Mouse (Mus musculus) midbrain, embryonic 11.5 days (tissue): ENCODE results near the gene 4933402J07Rik. TPM values are rescaled to one million over a fixed set of nuclear protein-coding genes. Genes with fewer than 3 reads are reported as not detected.

Experiments
- ATAC-seq: fragments of 200-750 bp; cut with Nextera tagmentation; 2 replicates; pipeline ENCODE4 v1.8.0; 2017; ENCODE audit warnings: moderate TSS enrichment, moderate library complexity; ENCODE audit not compliant: low FRiP score
- DNase-seq: peaks from one replicate; pipeline ENCODE4 v3.0.0; 2015; ENCODE audit warnings: low spot score; ENCODE audit errors: missing footprints
- H3K27ac ChIP-seq: fragments of 300-500 bp; sonication (generic); 2 replicates; pipeline ENCODE4 v1.5.1; 2014; ENCODE audit warnings: low read depth, low read length
- H3K27me3 ChIP-seq: fragments of 300-500 bp; sonication (generic); 2 replicates; pipeline ENCODE4 v1.6.1; 2014; ENCODE audit warnings: mild to moderate bottlenecking, low read length, moderate library complexity, mixed read lengths; ENCODE audit not compliant: control insufficient read depth, insufficient read depth
- H3K36me3 ChIP-seq: fragments of 300-500 bp; sonication (generic); 2 replicates; pipeline ENCODE4 v1.6.1; 2014; ENCODE audit warnings: mild to moderate bottlenecking, low read length, moderate library complexity, mixed read lengths; ENCODE audit not compliant: control insufficient read depth, insufficient read depth
- H3K4me1 ChIP-seq: fragments of 300-500 bp; sonication (generic); 2 replicates; pipeline ENCODE4 v1.6.1; 2014; ENCODE audit warnings: low read length; ENCODE audit not compliant: control insufficient read depth, insufficient read depth
- H3K4me2 ChIP-seq: fragments of 300-500 bp; sonication (generic); 2 replicates; pipeline ENCODE4 v1.6.1; 2014; ENCODE audit warnings: mild to moderate bottlenecking, moderate library complexity
- H3K4me3 ChIP-seq: fragments of 300-500 bp; sonication (generic); 2 replicates; pipeline ENCODE4 v1.5.1; 2014; ENCODE audit warnings: low read depth, low read length
- H3K9ac ChIP-seq: fragments of 300-500 bp; sonication (generic); 2 replicates; pipeline ENCODE4 v1.6.1; 2014; ENCODE audit warnings: low read length
- H3K9me3 ChIP-seq: fragments of 300-500 bp; sonication (generic); 2 replicates; pipeline ENCODE4 v1.6.1; 2016; ENCODE audit warnings: low read length; ENCODE audit not compliant: control insufficient read depth
- WGBS: fragments of 180-500 bp; shearing (Covaris S2); extraction: QIAGEN DNeasy Blood & Tissue Kit; methylation state at CpG from one replicate; pipeline ENCODE4 v1.1.7; 2014; 5-methylcytosine and 5-hydroxymethylcytosine counted together
- polyA plus RNA-seq: library from polyadenylated mRNA; unstranded; fragments of >200 nt; fragmentation: Nextera tagmentation; extraction: Ambion mirVana; gene quantifications from 2 replicates; pipeline ENCODE4 v1.2.1, GENCODE M21; 2014

The 4933402J07Rik gene
- polyA plus RNA-seq, 1 experiment from 2014 or later: not detected

DNA sequence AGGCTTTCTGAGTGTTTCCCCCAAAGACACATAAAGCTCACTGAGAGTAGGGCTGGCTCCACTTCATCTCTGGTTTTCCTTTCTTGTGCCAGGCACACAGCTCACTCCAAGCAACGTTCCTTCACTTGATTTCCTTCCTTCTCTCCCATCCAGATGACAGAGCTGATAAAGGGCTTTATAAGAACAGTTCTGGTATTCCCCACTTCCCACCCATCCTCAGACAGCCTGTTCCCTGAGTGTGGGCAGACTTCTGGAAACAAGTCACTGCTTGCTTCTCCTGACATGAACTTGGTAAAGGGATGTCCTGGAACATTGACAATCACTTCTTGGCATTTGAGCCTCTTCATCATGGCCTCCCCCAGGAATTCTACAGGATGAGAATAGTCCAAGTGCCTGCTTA lies 10.9 kb upstream of the 4933402J07Rik start:
- Histone ChIP-seq H3K36me3 (no peaks in the 10 kb centered on the region), H3K4me2 (no peak overlapping the region), H3K27me3 (no peaks in the 10 kb centered on the region), H3K4me1 (no peaks in the 10 kb centered on the region), H3K9me3 (no peaks in the 10 kb centered on the region), H3K9ac (no peak overlapping the region), H3K4me3 (no peak overlapping the region), H3K27ac (no peak overlapping the region)
- DNase-seq (peak; percentile 28), ATAC-seq (no peak)
- 70% methylated on average over 1 of the region's 1 CpGs for WGBS

DNA sequence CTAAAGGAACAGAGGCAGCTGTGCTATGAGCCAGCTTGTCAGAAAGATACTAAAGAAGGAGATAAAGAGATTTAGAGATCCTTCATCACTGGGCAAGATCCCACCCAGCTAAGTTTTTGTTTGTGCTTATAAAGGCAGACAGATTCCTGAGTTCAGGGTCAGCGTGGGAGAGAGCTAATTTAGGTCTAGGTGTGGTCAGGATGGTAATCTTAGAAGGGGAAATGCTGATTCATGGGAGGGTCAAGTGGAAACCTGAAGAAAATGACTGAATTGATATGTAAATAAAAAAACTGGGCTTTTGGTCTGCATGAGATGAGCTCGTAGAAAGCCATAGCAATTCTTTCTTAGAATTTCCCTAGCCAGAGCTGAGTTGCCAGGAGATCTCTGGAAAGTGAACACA lies 2.9 kb upstream of the 4933402J07Rik start:
- Histone ChIP-seq H3K27me3 (no peaks in the 10 kb centered on the region), H3K4me3 (no peak overlapping the region), H3K9ac (no peak overlapping the region), H3K4me2 (no peak overlapping the region), H3K27ac (no peak overlapping the region), H3K4me1 (no peaks in the 10 kb centered on the region), H3K9me3 (no peaks in the 10 kb centered on the region), H3K36me3 (no peaks in the 10 kb centered on the region)
- WGBS: 72% methylated on average over 2 of the region's 2 CpGs
- no peak for ATAC-seq
- peak; percentile 57 for DNase-seq

DNA sequence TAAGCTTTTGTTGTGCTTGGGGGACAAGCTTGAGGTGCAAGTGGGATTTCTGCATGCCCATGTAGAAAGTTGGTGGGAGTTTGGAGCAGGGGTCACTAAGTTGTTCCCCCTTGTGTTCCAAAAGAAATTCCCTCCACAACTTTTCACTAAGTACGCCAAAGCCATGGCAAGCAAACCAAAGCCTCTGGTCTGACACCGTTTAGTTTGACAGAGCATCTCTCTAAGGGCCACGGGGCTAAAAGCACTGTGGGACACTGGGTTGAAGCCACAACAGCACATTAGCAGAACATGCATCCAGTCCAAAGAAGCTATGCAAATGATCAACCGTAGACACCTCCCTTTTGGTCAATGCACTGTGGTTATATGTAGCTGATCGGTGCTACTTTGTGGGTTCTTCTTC lies 5.5 kb downstream of the 4933402J07Rik start:
- 92% methylated on average over 5 of the region's 5 CpGs for WGBS
- Histone ChIP-seq H3K9me3 (no peaks in the 10 kb centered on the region), H3K36me3 (no peaks in the 10 kb centered on the region), H3K4me2 (no peak overlapping the region), H3K4me1 (peaks cover 9% of the 10 kb centered on the region; the same call in 1 of the 2 replicates), H3K27ac (no peak overlapping the region), H3K9ac (no peak overlapping the region), H3K4me3 (no peak overlapping the region), H3K27me3 (no peaks in the 10 kb centered on the region)
- ATAC-seq: no peak
- DNase-seq: no peak

DNA sequence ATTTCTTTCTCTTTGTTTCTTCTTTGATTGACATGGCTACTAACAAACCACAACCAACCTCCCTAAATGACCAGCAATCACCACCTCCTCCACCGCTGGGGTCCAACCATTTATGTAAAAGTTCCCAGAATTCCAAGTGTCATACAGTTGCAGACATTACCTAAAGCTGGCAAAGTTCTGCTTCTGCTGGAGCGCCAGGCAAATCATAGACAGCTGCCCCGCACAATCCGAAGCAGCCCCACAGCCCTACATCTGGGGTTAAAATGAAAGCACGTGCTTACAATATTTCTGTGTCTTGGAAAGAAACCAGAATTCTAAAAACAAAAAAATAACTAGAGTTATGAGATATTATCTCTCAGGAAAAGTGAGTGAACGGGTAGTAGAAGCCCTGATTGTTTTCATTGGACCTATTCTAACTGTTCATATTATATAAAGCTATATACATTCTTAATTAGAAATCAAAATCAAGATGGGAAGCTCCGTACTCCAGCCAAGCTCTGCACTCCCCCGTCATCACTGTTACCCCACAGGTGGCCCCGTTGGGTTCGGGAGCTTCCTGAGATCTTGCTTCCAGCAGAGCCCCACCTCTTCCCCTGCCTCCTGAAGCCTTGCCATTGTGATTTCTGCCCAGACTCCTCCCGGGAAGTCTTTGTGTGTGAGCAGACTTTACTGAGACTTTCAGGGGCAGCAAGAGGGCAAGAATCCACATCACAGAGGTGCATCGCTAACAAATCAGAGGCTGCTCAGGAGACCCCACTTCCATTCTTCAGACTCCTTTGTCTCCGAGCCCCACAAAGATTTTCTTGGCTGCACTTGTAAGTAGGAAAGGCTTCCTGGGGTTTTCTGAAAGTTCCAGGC lies 6.3 kb downstream of the 4933402J07Rik start:
- peak overlapping the region; percentile 57 for H3K9ac ChIP-seq
- peak overlapping the region; percentile 48 for H3K4me2 ChIP-seq
- H3K9me3 ChIP-seq: no peaks in the 10 kb centered on the region
- peak overlapping the region; percentile 24 for H3K4me3 ChIP-seq
- DNase-seq (peak; percentile 91), ATAC-seq (no peak)
- no peaks in the 10 kb centered on the region for H3K27me3 ChIP-seq
- 31% methylated on average over 13 of the region's 13 CpGs for WGBS
- peaks cover 9% of the 10 kb centered on the region; the same call in 1 of the 2 replicates for H3K4me1 ChIP-seq
- no peaks in the 10 kb centered on the region for H3K36me3 ChIP-seq
- H3K27ac ChIP-seq: no peak overlapping the region

DNA sequence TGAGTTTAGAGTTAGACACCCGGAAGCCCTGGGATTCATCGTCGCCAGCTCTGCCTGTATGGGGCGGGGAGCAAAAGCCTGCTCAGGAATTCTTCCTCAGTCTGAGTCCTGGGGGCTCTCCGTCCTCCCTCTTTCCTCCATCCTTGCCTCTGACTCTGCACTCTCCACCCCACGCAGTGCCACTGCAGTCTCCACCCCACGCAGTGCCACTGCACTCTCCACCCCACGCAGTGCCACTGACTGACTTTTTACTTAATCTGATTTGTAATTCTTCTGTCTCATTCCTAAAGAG lies 6.9 kb downstream of the 4933402J07Rik start:
- no peak overlapping the region for H3K27ac ChIP-seq
- H3K9me3 ChIP-seq: no peaks in the 10 kb centered on the region
- no peaks in the 10 kb centered on the region for H3K27me3 ChIP-seq
- peak overlapping the region; percentile 57 for H3K9ac ChIP-seq
- peaks cover 9% of the 10 kb centered on the region; the same call in 1 of the 2 replicates for H3K4me1 ChIP-seq
- H3K4me3 ChIP-seq: peak overlapping the region; percentile 24
- DNase-seq (no peak), ATAC-seq (no peak)
- H3K36me3 ChIP-seq: no peaks in the 10 kb centered on the region
- WGBS: 2% methylated on average over 8 of the region's 8 CpGs
- H3K4me2 ChIP-seq: peak overlapping the region; percentile 48

DNA sequence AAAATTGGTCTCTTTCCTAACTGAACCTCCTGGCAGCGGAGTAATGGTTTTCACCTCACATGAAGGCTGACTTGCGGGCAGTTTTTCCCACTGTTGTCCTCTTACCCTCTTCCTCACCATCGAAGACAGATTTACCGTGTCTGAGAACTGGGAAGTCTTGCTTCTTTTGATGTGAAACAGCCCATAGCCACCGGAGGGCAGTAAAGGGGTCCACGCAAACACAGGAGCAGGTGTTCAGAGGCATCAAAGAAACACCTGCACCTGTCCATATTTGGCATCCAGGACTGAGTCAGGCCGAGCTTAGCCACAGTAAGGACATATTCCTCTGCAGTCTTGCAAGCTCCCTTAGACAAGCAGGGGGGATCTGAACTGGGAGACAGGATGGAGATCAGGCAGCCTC lies 7.2 kb downstream of the 4933402J07Rik start:
- DNase-seq: peak; percentile 85
- 11% methylated on average over 7 of the region's 7 CpGs for WGBS
- H3K4me1 ChIP-seq: peaks cover 9% of the 10 kb centered on the region; the same call in 1 of the 2 replicates
- H3K4me3 ChIP-seq: no peak overlapping the region; the same call in 1 of the 2 replicates
- peak overlapping the region; percentile 48 for H3K4me2 ChIP-seq
- no peak for ATAC-seq
- H3K27ac ChIP-seq: no peak overlapping the region
- no peaks in the 10 kb centered on the region for H3K9me3 ChIP-seq
- H3K9ac ChIP-seq: peak overlapping the region; percentile 57; the same call in 1 of the 2 replicates
- H3K27me3 ChIP-seq: no peaks in the 10 kb centered on the region
- H3K36me3 ChIP-seq: no peaks in the 10 kb centered on the region

DNA sequence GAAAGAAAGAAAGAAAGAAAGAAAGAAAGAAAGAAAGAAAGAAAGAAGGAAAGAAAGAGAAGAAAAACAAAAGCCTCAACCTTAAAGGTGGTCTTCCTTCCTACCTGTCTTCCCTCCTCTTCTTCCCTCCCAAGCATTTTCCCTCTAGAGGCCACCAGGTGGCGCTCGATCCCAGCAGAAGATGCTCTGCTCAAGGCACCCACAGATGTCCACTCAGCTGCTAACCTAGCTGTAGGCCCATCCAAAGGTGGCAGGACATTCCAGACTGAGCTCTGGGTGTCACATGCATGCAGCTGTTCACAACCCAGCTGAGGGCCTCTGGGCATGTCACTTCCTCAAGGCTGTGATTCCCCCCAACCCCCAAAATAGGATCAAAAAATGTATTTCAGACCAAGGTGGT lies 30.6 kb downstream of the 4933402J07Rik start:
- H3K4me2 ChIP-seq: no peak overlapping the region
- H3K27ac ChIP-seq: no peak overlapping the region
- peak; percentile 67; the same call in 1 of the 2 replicates for ATAC-seq
- no peak overlapping the region for H3K4me3 ChIP-seq
- H3K4me1 ChIP-seq: no peaks in the 10 kb centered on the region
- DNase-seq: peak; percentile 95
- no peaks in the 10 kb centered on the region for H3K36me3 ChIP-seq
- H3K9ac ChIP-seq: no peak overlapping the region
- 0% methylated on average over 2 of the region's 2 CpGs for WGBS
- H3K9me3 ChIP-seq: no peaks in the 10 kb centered on the region
- H3K27me3 ChIP-seq: no peaks in the 10 kb centered on the region

DNA sequence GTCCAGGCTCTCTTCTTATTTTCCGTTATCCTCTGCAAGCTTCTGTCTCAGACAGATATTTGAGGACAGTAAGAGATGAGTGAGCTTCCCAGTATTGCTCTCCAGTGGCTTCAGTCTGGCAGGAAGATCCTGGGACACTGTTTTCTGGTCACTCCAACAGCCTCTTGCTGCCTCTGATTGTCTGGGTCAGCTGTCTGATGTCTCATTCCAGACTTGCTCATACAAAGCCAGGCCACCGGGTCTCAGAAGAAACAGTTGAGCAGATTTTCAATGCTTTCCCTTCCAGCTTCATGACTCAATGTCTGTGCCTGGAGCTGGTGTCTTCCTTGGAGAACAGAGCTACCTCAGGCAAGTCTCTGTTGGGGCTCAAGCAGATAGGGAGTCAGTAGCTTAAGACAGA lies 39.1 kb downstream of the 4933402J07Rik start:
- Histone ChIP-seq H3K27me3 (no peaks in the 10 kb centered on the region), H3K27ac (no peak overlapping the region), H3K4me1 (no peaks in the 10 kb centered on the region), H3K4me3 (no peak overlapping the region), H3K9ac (no peak overlapping the region), H3K36me3 (no peaks in the 10 kb centered on the region), H3K9me3 (no peaks in the 10 kb centered on the region), H3K4me2 (no peak overlapping the region)
- no peak for ATAC-seq
- DNase-seq: no peak
- 81% methylated on average over 2 of the region's 2 CpGs for WGBS

DNA sequence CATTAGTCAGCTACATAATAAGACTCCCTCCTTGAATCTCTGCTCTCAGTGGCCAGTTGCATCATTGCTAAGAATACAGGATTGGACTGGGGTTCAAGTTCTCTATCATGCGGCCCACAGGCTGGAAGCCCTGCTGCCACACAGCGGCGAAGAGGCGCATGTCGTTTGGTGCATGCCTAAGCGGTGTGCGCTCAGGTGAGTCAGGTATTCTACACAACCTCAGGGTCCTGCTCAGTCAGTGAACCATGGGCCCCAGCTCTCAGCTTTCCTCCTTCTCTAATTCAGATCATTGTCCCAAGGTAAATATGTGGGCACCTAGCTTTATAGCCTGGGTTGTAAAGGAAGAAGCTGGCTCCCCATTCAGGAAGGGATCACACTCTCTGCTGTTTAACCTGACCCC lies 45.5 kb downstream of the 4933402J07Rik start:
- no peaks in the 10 kb centered on the region for H3K9me3 ChIP-seq
- no peak overlapping the region for H3K27ac ChIP-seq
- no peaks in the 10 kb centered on the region for H3K4me1 ChIP-seq
- no peak for ATAC-seq
- no peak for DNase-seq
- H3K4me2 ChIP-seq: no peak overlapping the region
- no peaks in the 10 kb centered on the region for H3K27me3 ChIP-seq
- H3K9ac ChIP-seq: no peak overlapping the region
- no peaks in the 10 kb centered on the region for H3K36me3 ChIP-seq
- H3K4me3 ChIP-seq: no peak overlapping the region
- 87% methylated on average over 7 of the region's 7 CpGs for WGBS
